Mouse (Mus musculus) heart, adult 2 months (tissue): ENCODE measurements around the gene Mxi1.

Experiments
- CTCF ChIP-seq: fragments of 200-600 bp; IDR thresholded peaks from 2 replicates; pipeline ENCODE4 v1.8.1; 2022; ENCODE audit warnings: antibody characterized with exemption, mild to moderate bottlenecking, moderate library complexity
- EP300 ChIP-seq: fragments of 200-500 bp; IDR thresholded peaks from 2 replicates; pipeline ENCODE4 v1.6.1; 2011; ENCODE audit warnings: low read depth, low read length, control low read depth; ENCODE audit not compliant: insufficient read depth
- POLR2A ChIP-seq: fragments of 200-500 bp; IDR thresholded peaks from 2 replicates; pipeline ENCODE4 v1.6.1; 2011; ENCODE audit warnings: mild to moderate bottlenecking, low read depth, low read length, control low read depth; ENCODE audit not compliant: insufficient read depth

- TF ChIP-seq EP300 (peak; percentile 88), CTCF (no peak), POLR2A (peak; percentile 48; the same call in 1 of the 2 replicates)
These were observed 54.6 kb downstream of the Mxi1 start for GRCm38 (mm10) chr19:53364963-53365362.
